Mouse (Mus musculus) heart, adult 9 months (tissue): ENCODE results near the gene Gm7978.
"Not testable (repeated sequence)": the region's sequence is repeated elsewhere in the genome, so short reads cannot be mapped to it uniquely, and the experiment has no call there.

Source experiments
- DNase-seq, 2 experiments: peaks; one replicate each; pipeline ENCODE4 v3.0.0; 2022; ENCODE audit warnings: low spot score in 2 of 2

Gene Gm7978

GRCm38 (mm10) chr5:95736073-95736472 is at the start of gene Gm7978:
TSS of gene Gm7978 (minus strand) at chr5:95736173.
- DNase-seq, result not testable (repeated sequence)

GRCm38 (mm10) chr5:95775690-95776089 is 39.7 kb upstream of the Gm7978 start, which contains the start of gene E330014E10Rik:
TSS of gene E330014E10Rik (plus strand) at chr5:95775990.
- DNase-seq, result not testable (repeated sequence)

- not testable (repeated sequence) for DNase-seq
Observed at GRCm38 (mm10) chr5:95741714-95742113, 5.7 kb upstream of the Gm7978 start, which contains the start of gene Gm7982. TSS of gene Gm7982 (plus strand) at chr5:95742014.
